Mouse (Mus musculus): Measurements from ENCODE around the gene Hist1h4d. TPM values are rescaled to one million over a fixed set of nuclear protein-coding genes. Genes with fewer than 3 reads are reported as not detected.
A peak's percentile ranks its signal among the peaks of the same experiment; 100 is the strongest.

The Hist1h4d gene
- polyA plus RNA-seq, 1 experiment, result 19.1 TPM

DNA sequence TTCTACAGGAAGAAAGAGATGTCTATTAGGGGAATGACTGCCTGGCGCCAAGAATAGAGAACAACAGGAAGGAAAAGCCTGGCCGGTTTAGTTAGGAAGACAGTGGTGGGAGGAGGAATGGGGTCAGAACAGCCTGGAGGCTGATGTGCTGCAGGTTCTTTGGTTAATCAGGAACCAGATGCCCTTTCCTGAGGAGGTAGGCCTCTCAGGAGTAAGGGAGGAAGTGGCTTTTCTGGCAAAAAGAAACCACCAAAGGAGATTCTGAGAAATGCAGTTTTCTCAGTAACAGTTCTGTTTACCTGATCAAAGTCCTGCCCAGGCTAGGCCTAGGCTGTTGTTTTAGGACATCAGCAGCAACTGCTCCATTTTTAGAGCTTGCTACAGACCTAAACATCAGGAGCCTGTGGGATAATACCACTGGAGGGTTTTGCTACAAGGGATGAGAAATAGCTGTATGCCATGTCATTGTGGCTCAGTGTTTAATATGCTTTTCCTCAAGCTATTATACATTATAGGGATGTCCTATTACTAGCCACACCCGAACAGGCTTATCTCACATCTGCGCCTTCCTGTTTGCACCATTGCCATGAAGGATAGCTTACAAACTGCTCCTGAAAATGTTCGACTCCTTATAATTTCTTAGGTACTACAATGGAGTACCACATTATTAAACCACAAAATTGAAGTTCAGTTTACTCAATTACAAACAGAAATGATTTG lies 11.8 kb downstream of the Hist1h4d start:
- 0 out of 2 replicates have a peak, but pooled peaks cover 2% of the 10 kb centered on the region for H3K4me1 ChIP-seq (ENCODE audit: control insufficient read depth, insufficient read depth, insufficient read length)
- no peak overlapping the region for H3K4me3 ChIP-seq (ENCODE audit: extremely low read depth, insufficient read depth, insufficient read length)
- no peak for TF ChIP-seq CTCF (IDR thresholded peaks at IDR 0.05; ENCODE audit: extremely low read depth, insufficient read depth, insufficient read length, insufficient replicate concordance)
- no peak for TF ChIP-seq POLR2A (IDR thresholded peaks at IDR 0.05; ENCODE audit: low read depth, low read length)
- WGBS, result 23% methylated on average over 5 of the region's 5 CpGs
- no peak overlapping the region; the same call in 1 of the 2 replicates for H3K27ac ChIP-seq (ENCODE audit: insufficient read depth, low read length)
- DNase-seq (ENCODE audit: low read depth in 1 of 2, low spot score in 2 of 2), result no peak
- H3K36me3 ChIP-seq (ENCODE audit: control insufficient read depth, insufficient read depth, low read length), result no peaks in the 10 kb centered on the region
- H3K27me3 ChIP-seq (ENCODE audit: control insufficient read depth, insufficient read depth, low read length), result no peaks in the 10 kb centered on the region

DNA sequence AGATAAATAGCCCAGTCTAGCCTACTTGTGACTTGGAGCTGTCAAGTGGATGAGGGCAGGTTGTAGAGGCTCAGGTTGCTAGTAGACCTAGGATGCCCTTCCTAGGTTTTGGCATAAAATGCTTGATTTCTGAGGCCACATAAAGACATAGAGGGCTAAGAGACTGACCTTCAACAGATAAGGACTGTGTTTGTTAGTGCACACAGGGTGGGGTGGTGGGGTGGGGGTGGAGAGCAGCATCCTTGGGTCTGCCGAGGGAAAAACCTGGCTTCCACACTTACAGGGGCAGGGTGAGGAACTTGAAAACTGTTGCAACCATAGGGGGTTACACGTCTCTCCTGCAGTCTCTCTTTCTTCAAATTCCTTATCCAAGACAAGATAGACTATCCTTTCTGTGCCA lies 13.8 kb downstream of the Hist1h4d start:
- Histone ChIP-seq H3K36me3 (ENCODE audit: control insufficient read depth, insufficient read depth, low read length) (no peaks in the 10 kb centered on the region), H3K27ac (ENCODE audit: insufficient read depth, low read length) (no peak overlapping the region), H3K27me3 (ENCODE audit: control insufficient read depth, insufficient read depth, low read length) (no peaks in the 10 kb centered on the region), H3K4me3 (ENCODE audit: extremely low read depth, insufficient read depth, insufficient read length) (no peak overlapping the region), H3K4me1 (ENCODE audit: control insufficient read depth, insufficient read depth, insufficient read length) (0 out of 2 replicates have a peak, but pooled peaks cover 2% of the 10 kb centered on the region)
- 78% methylated on average over 2 of the region's 2 CpGs for WGBS
- no peak for TF ChIP-seq POLR2A (IDR thresholded peaks at IDR 0.05; ENCODE audit: low read depth, low read length)
- TF ChIP-seq CTCF (IDR thresholded peaks at IDR 0.05; ENCODE audit: extremely low read depth, insufficient read depth, insufficient read length, insufficient replicate concordance), result no peak
- DNase-seq (ENCODE audit: low read depth in 1 of 2, low spot score in 2 of 2), result no peak

DNA sequence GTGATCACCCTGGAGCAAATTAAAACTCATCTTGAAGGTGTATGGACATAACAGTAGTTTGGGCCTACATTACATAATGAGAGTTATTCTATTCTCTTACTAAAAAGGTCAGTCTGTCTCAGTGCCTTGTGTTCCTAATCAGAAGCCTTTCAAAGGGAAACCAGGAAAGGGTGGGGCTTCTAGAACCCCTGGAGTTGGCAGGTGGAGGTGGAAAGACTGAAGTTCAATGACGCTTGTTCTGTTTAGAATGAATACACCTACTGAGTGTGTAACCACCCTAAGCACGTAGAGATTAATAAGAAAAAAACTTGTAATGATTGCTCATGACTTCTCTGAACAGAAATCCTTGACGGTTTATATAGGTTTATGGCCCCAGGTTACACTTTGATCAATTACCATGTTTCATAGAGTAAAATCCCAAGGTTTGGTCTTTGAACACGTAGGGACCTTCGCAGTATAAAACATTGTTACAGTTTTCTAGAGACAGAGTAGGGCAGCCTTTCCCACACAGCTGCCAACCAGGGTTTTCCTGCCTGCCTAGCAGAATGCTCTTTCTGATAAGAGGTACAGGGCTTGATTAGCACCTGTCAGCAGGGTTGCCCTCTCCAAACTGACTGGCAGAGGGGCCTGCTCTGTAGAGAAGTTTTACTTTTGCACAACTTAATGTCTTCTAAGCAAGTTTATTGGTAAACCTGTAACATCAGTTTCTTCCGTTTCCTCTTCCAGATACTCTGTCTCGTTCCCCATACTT lies 14.4 kb downstream of the Hist1h4d start:
- Histone ChIP-seq H3K27ac (ENCODE audit: insufficient read depth, low read length) (no peak overlapping the region), H3K36me3 (ENCODE audit: control insufficient read depth, insufficient read depth, low read length) (no peaks in the 10 kb centered on the region), H3K4me3 (ENCODE audit: extremely low read depth, insufficient read depth, insufficient read length) (no peak overlapping the region), H3K4me1 (ENCODE audit: control insufficient read depth, insufficient read depth, insufficient read length) (0 out of 2 replicates have a peak, but pooled peaks cover 2% of the 10 kb centered on the region), H3K27me3 (ENCODE audit: control insufficient read depth, insufficient read depth, low read length) (no peaks in the 10 kb centered on the region)
- WGBS, result 85% methylated on average over 7 of the region's 7 CpGs
- TF ChIP-seq POLR2A (IDR thresholded peaks at IDR 0.05; ENCODE audit: low read depth, low read length) (no peak), CTCF (IDR thresholded peaks at IDR 0.05; ENCODE audit: extremely low read depth, insufficient read depth, insufficient read length, insufficient replicate concordance) (no peak)
- DNase-seq (ENCODE audit: low read depth in 1 of 2, low spot score in 2 of 2), result no peak

DNA sequence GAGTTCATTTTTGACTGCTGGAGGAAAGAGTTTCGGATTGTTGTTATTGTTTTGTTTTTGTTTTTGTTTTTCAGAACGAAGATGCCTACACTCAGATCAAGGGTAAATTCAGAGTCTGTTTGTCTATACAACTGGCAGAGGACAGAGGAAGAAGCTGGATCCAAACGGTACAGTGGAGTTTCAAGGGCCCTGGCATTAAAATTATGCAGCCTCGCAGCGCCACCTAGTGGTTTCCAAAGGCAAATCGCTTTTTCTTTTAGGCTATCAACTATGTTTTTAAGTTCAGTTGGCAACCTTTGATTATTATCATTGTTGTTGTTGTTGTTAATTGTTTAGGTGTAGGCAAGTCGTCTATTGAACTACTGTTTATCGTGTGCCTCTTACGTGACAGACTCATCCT lies 16.6 kb downstream of the Hist1h4d start:
- Histone ChIP-seq H3K4me1 (ENCODE audit: control insufficient read depth, insufficient read depth, insufficient read length) (0 out of 2 replicates have a peak, but pooled peaks cover 1% of the 10 kb centered on the region), H3K27ac (ENCODE audit: insufficient read depth, low read length) (no peak overlapping the region), H3K4me3 (ENCODE audit: extremely low read depth, insufficient read depth, insufficient read length) (no peak overlapping the region), H3K27me3 (ENCODE audit: control insufficient read depth, insufficient read depth, low read length) (no peaks in the 10 kb centered on the region), H3K36me3 (ENCODE audit: control insufficient read depth, insufficient read depth, low read length) (no peaks in the 10 kb centered on the region)
- WGBS, result 9% methylated on average over 9 of the region's 9 CpGs
- TF ChIP-seq CTCF (IDR thresholded peaks at IDR 0.05; ENCODE audit: extremely low read depth, insufficient read depth, insufficient read length, insufficient replicate concordance) (peak; percentile 70; the same call in 1 of the 2 replicates), POLR2A (IDR thresholded peaks at IDR 0.05; ENCODE audit: low read depth, low read length) (no peak)
- peak in 1 of 2 experiments; percentile 73 for DNase-seq (ENCODE audit: low read depth in 1 of 2, low spot score in 2 of 2)

DNA sequence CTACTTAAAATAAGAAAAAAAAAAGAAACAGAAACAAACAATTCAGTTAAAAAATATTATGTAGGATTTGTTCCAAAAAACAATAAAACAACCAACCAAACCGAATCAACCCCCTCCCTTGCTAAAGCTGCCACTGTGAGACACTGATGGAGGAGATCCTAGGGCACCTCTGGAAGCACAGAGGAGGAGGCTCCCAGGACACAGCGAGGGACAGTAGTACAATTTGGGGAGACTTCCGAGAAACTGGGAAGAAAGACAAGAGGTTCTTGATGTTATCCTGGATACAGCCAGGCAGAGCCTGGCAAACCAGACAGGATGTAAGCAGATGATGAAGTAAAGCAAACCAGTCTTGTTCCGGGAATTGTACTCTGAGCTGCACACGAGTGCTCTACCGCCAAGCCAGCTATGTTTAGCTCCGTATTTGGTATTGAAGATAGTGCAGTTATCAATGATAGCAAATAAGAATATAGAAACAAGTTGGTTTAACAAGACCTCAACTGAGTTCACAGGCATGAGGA lies 21.8 kb downstream of the Hist1h4d start:
- H3K36me3 ChIP-seq (ENCODE audit: control insufficient read depth, insufficient read depth, low read length), result no peaks in the 10 kb centered on the region
- H3K27ac ChIP-seq (ENCODE audit: insufficient read depth, low read length), result no peak overlapping the region
- no peaks in the 10 kb centered on the region for H3K27me3 ChIP-seq (ENCODE audit: control insufficient read depth, insufficient read depth, low read length)
- no peak overlapping the region for H3K4me3 ChIP-seq (ENCODE audit: extremely low read depth, insufficient read depth, insufficient read length)
- 81% methylated on average over 7 of the region's 7 CpGs for WGBS
- TF ChIP-seq POLR2A (IDR thresholded peaks at IDR 0.05; ENCODE audit: low read depth, low read length) (no peak), CTCF (IDR thresholded peaks at IDR 0.05; ENCODE audit: extremely low read depth, insufficient read depth, insufficient read length, insufficient replicate concordance) (no peak)
- DNase-seq (ENCODE audit: low read depth in 1 of 2, low spot score in 2 of 2), result no peak
- no peaks in the 10 kb centered on the region for H3K4me1 ChIP-seq (ENCODE audit: control insufficient read depth, insufficient read depth, insufficient read length)

DNA sequence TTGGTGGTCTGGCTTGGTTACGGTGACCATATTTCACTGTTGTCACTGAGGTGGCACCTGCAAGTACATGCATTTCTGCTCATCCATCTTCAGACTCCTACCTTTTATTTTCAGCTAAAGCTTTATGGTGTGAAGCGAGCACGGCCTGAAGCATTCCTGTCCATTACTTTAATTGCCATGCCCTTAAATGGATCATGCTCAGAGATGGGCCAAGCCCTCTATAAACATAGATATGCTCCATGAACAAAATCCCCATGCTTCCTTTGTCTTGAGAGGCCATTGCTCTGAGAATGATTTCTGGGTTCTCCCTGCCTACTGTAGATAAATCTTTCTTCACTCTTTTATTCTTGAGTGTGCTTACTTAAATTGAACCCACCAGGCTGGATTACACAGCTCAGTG lies 23.1 kb downstream of the Hist1h4d start:
- 97% methylated on average over 3 of the region's 3 CpGs for WGBS
- no peak overlapping the region for H3K4me3 ChIP-seq (ENCODE audit: extremely low read depth, insufficient read depth, insufficient read length)
- no peak overlapping the region for H3K27ac ChIP-seq (ENCODE audit: insufficient read depth, low read length)
- H3K4me1 ChIP-seq (ENCODE audit: control insufficient read depth, insufficient read depth, insufficient read length), result no peaks in the 10 kb centered on the region
- H3K27me3 ChIP-seq (ENCODE audit: control insufficient read depth, insufficient read depth, low read length), result no peaks in the 10 kb centered on the region
- TF ChIP-seq CTCF (IDR thresholded peaks at IDR 0.05; ENCODE audit: extremely low read depth, insufficient read depth, insufficient read length, insufficient replicate concordance), result no peak
- H3K36me3 ChIP-seq (ENCODE audit: control insufficient read depth, insufficient read depth, low read length), result no peaks in the 10 kb centered on the region
- no peak for DNase-seq (ENCODE audit: low read depth in 1 of 2, low spot score in 2 of 2)

Measured in spleen, adult 2 months (tissue).